Comparison of ENCODE assay signal across 2 mouse cellular contexts in genomic region chr8:71507589-71508104, GRCm38 (mm10).
TF ChIP-seq lines count a peak whose summit lies in the region.

No protein-coding gene starts in this region.

TF ChIP-seq in CH12.LX, 34 proteins besides CTCF, POLR2A, EP300 and RAD21:
- TF ChIP-seq HCFC1 (IDR thresholded peaks at IDR 0.05; ENCODE audit: low read depth, low read length) = no peak
- no peak for TF ChIP-seq RCOR1 (conservative IDR thresholded peaks at IDR 0.05; ENCODE audit: low read depth, low read length)
- TF ChIP-seq SMC3 (IDR thresholded peaks at IDR 0.05; ENCODE audit: low read depth, low read length) = no peak
- peak; percentile 80 for TF ChIP-seq NRF1 (IDR thresholded peaks at IDR 0.05; ENCODE audit: low read depth, low read length)

TF ChIP-seq in myocyte, 11 proteins besides CTCF, POLR2A, EP300 and RAD21 (continued from another document):
- no peak for TF ChIP-seq MAX (IDR thresholded peaks at IDR 0.05; ENCODE audit: low read depth)
- TF ChIP-seq E2F4 (IDR thresholded peaks at IDR 0.05; ENCODE audit: insufficient read depth) = no peak
- TF ChIP-seq TCF12 (IDR thresholded peaks at IDR 0.05; ENCODE audit: insufficient read depth, poor library complexity, severe bottlenecking) = no peak
- no peak for TF ChIP-seq POLR2AphosphoS2 (IDR thresholded peaks at IDR 0.05; ENCODE audit: insufficient read length, low read depth)
- TF ChIP-seq CEBPB (IDR thresholded peaks at IDR 0.05; ENCODE audit: insufficient read depth, poor library complexity, severe bottlenecking) = no peak
- TF ChIP-seq MYOD1 (IDR thresholded peaks at IDR 0.05; ENCODE audit: control insufficient read depth in 1 of 3, insufficient read length in 2 of 3, low read depth in 2 of 3) = no peak
TF ChIP-seq in myocyte: peak in this region for 0.
